Mouse (Mus musculus) C2C12 (cell line): ENCODE results near the gene Rnasel. TPM values are rescaled to one million over a fixed set of nuclear protein-coding genes. Genes with fewer than 3 reads are reported as not detected.

Experiments used
- H3K27me3 ChIP-seq: one replicate; pipeline ENCODE4 v1.6.1; 2011; ENCODE audit not compliant: control insufficient read depth, insufficient read depth, insufficient read length
- H3K36me3 ChIP-seq: one replicate; pipeline ENCODE4 v1.6.1; 2011; ENCODE audit not compliant: control insufficient read depth, insufficient read depth
- H3K4me3 ChIP-seq: one replicate; pipeline ENCODE4 v1.5.1; 2011; ENCODE audit warnings: mild to moderate bottlenecking, control low read depth; ENCODE audit not compliant: poor library complexity, insufficient read depth, severe bottlenecking
- H3K79me2 ChIP-seq: one replicate; pipeline ENCODE4 v1.6.1; 2011; ENCODE audit not compliant: control insufficient read depth, insufficient read depth
- H3K79me3 ChIP-seq: one replicate; pipeline ENCODE4 v1.6.1; 2011; ENCODE audit warnings: low read depth, control low read depth
- H3ac ChIP-seq: one replicate; pipeline ENCODE3; 2011; ENCODE audit warnings: low read depth; ENCODE audit not compliant: control insufficient read depth, insufficient read length
- CEBPB ChIP-seq: IDR thresholded peaks from one replicate; pipeline ENCODE4 v1.6.1; 2011; ENCODE audit warnings: low read depth, mild to moderate bottlenecking, control low read depth, moderate library complexity
- CTCF ChIP-seq: IDR thresholded peaks from one replicate; pipeline ENCODE4 v1.5.1; 2011; ENCODE audit not compliant: control insufficient read depth, insufficient read depth, insufficient read length
- FOSL1 ChIP-seq: IDR thresholded peaks from one replicate; pipeline ENCODE4 v1.8.0; 2011; ENCODE audit warnings: mild to moderate bottlenecking, low read length; ENCODE audit not compliant: poor library complexity, insufficient read depth, severe bottlenecking
- MAX ChIP-seq: IDR thresholded peaks from one replicate; pipeline ENCODE4 v1.6.1; 2011; ENCODE audit warnings: mild to moderate bottlenecking, control low read depth
- MYOD1 ChIP-seq: IDR thresholded peaks from one replicate; pipeline ENCODE4 v1.6.1; 2011; ENCODE audit warnings: low read depth; ENCODE audit not compliant: control insufficient read depth, insufficient read length
- MYOG ChIP-seq: IDR thresholded peaks from one replicate; pipeline ENCODE4 v1.6.1; 2011; ENCODE audit not compliant: control insufficient read depth, insufficient read length; ENCODE audit errors: extremely low read depth
- USF1 ChIP-seq: IDR thresholded peaks from one replicate; pipeline ENCODE4 v1.6.1; 2011; ENCODE audit warnings: low read depth, mild to moderate bottlenecking, control low read depth, moderate library complexity
- polyA plus RNA-seq: library from polyadenylated mRNA; unstranded; fragments of >200 nt; fragmentation: generic; extraction: Trizol; gene quantifications from one replicate; pipeline ENCODE4 v1.2.1, GENCODE M21; 2012; ENCODE audit warnings: missing spikeins

The Rnasel gene
- polyA plus RNA-seq, 1 experiment = 0.07 TPM

DNA sequence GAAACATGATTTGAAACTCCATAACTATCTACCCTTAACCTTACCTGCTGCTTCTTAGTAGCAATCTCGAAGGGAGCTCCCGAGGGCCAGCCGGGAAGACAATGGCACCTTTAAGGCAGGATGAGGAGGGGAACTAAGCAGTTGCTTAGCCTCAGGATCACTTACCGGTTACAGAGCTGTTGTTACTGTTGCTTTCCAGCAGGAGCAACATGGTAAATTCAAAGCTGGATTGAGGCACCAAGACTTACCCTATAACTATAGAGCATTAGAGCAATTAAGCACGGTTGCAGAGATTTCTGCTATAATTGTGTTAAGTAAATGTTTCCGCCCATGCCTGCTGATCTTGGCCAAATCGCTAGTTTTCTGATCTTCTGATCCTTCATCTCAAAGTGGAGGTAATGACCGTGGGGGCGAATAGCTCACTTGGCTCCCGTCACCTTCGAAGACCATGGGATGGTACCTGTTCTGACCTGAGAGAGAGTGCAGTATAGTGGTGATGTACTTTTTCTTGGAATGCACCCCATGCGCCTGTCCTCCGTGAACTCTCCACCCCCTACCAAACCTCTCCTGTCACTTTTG lies 9.7 kb upstream of the Rnasel start:
- no peak overlapping the region for H3K4me3 ChIP-seq
- H3K36me3 ChIP-seq = no peaks in the 10 kb centered on the region
- no peak overlapping the region for H3ac ChIP-seq
- H3K27me3 ChIP-seq = no peaks in the 10 kb centered on the region
- H3K79me3 ChIP-seq = no peaks in the 10 kb centered on the region
- TF ChIP-seq FOSL1 (no peak), MAX (no peak), MYOD1 (no peak), CEBPB (no peak), USF1 (no peak), CTCF (no peak), MYOG (no peak)
- no peaks in the 10 kb centered on the region for H3K79me2 ChIP-seq

DNA sequence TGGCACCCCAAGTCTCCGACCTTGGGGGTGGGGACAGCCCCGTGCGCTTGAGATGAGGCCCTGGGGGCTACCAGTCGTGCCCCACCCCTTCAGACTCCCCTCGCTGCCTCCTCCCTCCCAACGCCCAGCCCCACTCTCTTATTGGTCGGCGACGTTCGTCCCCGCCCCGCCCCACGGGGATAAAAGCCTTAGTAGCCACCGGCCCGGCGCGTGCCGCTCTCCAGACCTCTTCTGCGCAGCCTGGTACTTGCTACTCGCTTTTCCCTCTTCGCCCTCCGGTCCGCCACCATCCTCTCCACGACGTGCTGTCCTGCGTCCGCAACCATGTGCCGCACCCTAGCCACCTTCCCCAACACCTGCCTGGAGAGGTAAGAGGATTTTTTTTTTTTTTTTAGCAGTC lies 9.1 kb upstream of the Rnasel start, which contains the start of gene Rgs16:
TSS of gene Rgs16 (plus strand) at position 205 of the 400 bp plus-strand sequence.
- no peaks in the 10 kb centered on the region for H3K27me3 ChIP-seq
- TF ChIP-seq USF1 = no peak
- no peak for TF ChIP-seq MYOD1
- TF ChIP-seq CEBPB = no peak
- TF ChIP-seq CTCF = no peak
- TF ChIP-seq MAX = no peak
- TF ChIP-seq MYOG = no peak
- TF ChIP-seq FOSL1 = no peak
- H3K79me2 ChIP-seq = no peaks in the 10 kb centered on the region
- no peaks in the 10 kb centered on the region for H3K79me3 ChIP-seq
- no peaks in the 10 kb centered on the region for H3K36me3 ChIP-seq
- H3ac ChIP-seq = peak within 1 kb of the TSS; percentile 50
- H3K4me3 ChIP-seq = peak within 1 kb of the TSS; percentile 31

DNA sequence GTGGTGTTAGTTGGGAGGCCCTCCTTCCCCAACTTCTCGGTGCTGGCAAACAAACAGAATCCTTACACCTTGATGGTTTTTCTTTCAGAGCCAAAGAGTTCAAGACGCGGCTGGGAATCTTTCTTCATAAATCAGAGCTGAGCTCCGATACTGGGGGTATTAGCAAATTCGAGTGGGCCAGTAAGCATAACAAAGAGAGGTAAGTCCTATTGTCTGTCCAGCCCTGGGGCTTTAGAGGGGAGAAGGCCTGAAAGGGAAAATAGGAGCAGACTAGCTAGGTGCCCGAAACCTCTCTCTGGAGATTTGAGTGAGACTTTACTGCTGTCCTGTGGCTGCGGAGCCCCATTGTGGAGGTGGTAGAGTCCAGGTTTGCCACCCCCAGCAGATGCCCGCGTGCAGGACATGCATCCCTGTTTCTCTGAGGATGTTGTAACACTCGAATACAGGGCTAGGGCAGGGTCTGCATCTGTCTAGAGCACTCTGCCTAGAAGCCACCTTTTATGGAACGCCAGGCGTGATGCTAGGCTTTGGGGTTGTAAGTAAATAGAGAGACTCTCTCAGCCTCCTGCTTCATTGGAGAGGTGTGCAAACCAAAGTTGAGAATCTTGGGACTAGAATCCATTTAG lies 8.3 kb upstream of the Rnasel start:
- Histone ChIP-seq H3K79me2 (no peaks in the 10 kb centered on the region), H3K27me3 (no peaks in the 10 kb centered on the region), H3K36me3 (no peaks in the 10 kb centered on the region), H3K4me3 (peak overlapping the region; percentile 31), H3K79me3 (no peaks in the 10 kb centered on the region), H3ac (peak overlapping the region; percentile 50)
- TF ChIP-seq CEBPB (no peak), MYOG (no peak), USF1 (no peak), MAX (no peak), MYOD1 (no peak), FOSL1 (no peak), CTCF (no peak)

DNA sequence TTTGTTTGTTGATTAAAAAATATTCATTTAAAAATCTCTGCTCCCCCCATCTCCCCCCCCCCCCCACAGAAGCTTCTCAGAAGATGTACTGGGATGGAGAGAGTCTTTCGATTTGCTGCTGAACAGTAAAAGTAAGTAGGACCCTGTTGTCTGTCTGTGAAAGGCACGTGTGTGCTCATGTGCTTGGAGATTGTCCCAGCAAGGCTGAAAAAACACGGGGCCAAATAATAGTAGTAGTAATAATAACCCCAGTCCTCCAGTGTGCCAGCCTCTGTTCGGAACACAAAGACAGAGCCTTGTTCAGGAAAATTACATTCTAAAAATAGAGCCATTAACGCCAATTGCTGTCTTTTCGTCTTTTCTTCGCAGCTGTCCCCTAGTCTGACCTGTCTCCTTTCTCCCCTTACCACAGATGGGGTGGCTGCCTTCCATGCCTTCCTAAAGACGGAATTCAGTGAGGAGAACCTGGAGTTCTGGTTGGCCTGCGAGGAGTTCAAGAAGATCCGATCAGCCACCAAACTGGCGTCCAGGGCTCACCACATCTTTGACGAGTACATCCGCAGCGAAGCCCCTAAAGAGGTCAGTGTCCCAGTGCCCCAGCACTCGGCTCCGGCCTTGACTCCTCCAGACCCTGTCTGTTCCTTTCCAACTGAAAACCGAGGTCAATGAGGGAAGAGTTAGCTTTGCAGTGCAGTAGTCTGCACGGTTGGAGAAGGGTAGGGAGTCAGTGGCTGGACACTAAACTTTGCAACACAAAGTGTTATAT lies 7.5 kb upstream of the Rnasel start:
- H3K27me3 ChIP-seq = no peaks in the 10 kb centered on the region

DNA sequence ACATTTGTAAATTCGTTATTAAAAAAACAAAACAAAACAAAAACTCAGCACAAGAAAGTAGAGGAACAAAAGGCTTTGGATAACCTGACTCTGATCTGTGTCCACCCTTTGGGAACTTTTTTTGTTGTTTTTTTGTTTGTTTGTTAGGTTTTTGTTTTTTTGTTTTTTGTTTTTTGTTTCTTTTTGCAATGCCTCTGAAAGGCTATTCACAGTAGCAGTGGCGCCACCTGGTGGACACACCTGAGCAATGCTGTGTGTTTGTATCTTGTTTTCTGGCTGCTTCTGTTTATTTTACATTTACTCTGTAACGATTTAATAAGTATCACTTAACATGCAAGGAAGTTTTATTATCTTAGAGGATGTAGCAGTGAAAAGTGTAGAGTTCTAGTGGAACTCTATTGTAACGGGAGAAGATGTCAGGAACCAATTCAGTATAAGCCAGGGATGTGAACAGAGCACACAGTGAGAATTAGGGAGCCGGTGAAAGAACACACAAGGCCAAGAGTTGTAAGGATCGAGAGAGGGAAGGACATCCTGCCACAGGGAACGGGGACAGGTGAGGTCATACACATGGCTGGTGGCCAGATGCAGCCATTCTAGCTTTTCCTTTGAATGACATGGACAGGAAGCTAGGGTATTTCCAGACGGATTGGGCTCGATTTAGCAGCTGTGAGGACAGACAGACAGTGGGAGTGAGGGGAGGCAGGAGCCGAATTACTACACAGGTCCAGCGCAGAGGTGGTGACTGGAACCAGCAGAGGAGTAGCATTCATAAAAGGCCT lies 6.7 kb upstream of the Rnasel start:
- Histone ChIP-seq H3ac (no peak overlapping the region), H3K4me3 (no peak overlapping the region), H3K79me2 (no peaks in the 10 kb centered on the region), H3K36me3 (no peaks in the 10 kb centered on the region), H3K27me3 (no peaks in the 10 kb centered on the region), H3K79me3 (no peaks in the 10 kb centered on the region)
- peak; percentile 71 for TF ChIP-seq CTCF
- TF ChIP-seq FOSL1 = no peak
- TF ChIP-seq MAX = no peak

More for the DNA sequence above, 7.5 kb upstream of the Rnasel start:
- no peak overlapping the region for H3ac ChIP-seq
- no peak overlapping the region for H3K4me3 ChIP-seq
- no peak for TF ChIP-seq MAX
- no peak for TF ChIP-seq MYOD1
- TF ChIP-seq CEBPB = no peak
- TF ChIP-seq CTCF = no peak
- TF ChIP-seq FOSL1 = no peak
- TF ChIP-seq MYOG = no peak
- TF ChIP-seq USF1 = no peak
- H3K79me2 ChIP-seq = no peaks in the 10 kb centered on the region
- H3K79me3 ChIP-seq = no peaks in the 10 kb centered on the region
- H3K36me3 ChIP-seq = no peaks in the 10 kb centered on the region

DNA sequence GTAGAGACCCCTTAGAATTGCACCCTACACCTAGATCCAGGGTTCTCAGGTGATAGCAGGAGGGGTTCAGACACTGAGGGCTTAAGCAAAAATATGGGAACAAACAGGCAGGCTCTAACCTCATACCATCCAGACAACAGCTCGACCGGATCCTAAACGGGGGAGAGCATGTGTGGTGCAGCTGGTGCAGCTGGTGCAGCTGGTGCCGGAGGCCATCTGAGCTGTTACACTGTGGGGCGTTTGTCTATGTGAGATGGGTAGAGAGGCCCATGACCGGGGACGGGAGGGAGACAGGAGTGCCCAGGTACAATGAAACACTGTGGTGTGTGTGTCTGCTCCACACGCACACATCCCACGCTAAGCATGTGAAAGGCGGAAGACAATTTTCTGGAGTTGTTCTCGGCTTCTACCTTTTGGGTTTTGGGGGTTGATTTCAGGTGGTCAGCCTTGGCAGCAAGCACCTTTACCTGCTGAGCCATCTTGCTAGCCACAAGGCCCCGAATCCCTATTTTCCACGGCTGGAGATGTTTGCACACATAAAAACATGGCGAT lies 3.0 kb upstream of the Rnasel start:
- no peak for TF ChIP-seq CEBPB
- no peak for TF ChIP-seq CTCF
- no peak for TF ChIP-seq MYOD1
- no peak for TF ChIP-seq USF1
- TF ChIP-seq MYOG = no peak
- no peak for TF ChIP-seq MAX
- TF ChIP-seq FOSL1 = no peak
- Histone ChIP-seq H3K79me2 (no peaks in the 10 kb centered on the region), H3K4me3 (no peak overlapping the region), H3K79me3 (no peaks in the 10 kb centered on the region), H3K27me3 (no peaks in the 10 kb centered on the region), H3K36me3 (no peaks in the 10 kb centered on the region), H3ac (no peak overlapping the region)
